Mouse (Mus musculus) ES-E14 (cell line): ENCODE measurements around the gene Ttll13. TPM values are rescaled to one million over a fixed set of nuclear protein-coding genes. Genes with fewer than 3 reads are reported as not detected.

Source experiments
- DNase-seq: peaks from one replicate; pipeline ENCODE4 v3.0.0-alpha.2; 2013; ENCODE audit warnings: low read depth, low spot score
- H3K27ac ChIP-seq: 2 replicates; pipeline ENCODE4 v1.5.1; 2012; ENCODE audit warnings: low read depth, mild to moderate bottlenecking, low read length, moderate library complexity, mixed read lengths; ENCODE audit not compliant: poor library complexity, insufficient read depth, severe bottlenecking
- H3K36me3 ChIP-seq: 2 replicates; pipeline ENCODE4 v1.6.1; 2012; ENCODE audit warnings: mild to moderate bottlenecking, low read length, moderate library complexity, mixed read lengths; ENCODE audit not compliant: control insufficient read depth, poor library complexity, insufficient read depth, severe bottlenecking
- H3K4me1 ChIP-seq, 2 experiments: fragments of 150-350 bp in 1 of 2; sonication (generic) in 1 of 2; 2 replicates each; pipeline ENCODE4 v1.6.1; 2012; ENCODE audit warnings: low read length in 2 of 2, mild to moderate bottlenecking in 1 of 2, mixed read lengths in 1 of 2; ENCODE audit not compliant: control insufficient read depth in 2 of 2, insufficient read depth in 2 of 2, poor library complexity in 1 of 2
- H3K4me3 ChIP-seq, 2 experiments: fragments of 150-350 bp in 1 of 2; sonication (generic) in 1 of 2; 2 replicates each; pipeline ENCODE4 v1.5.1; 2012; ENCODE audit warnings: low read length in 2 of 2, low read depth in 1 of 2, mild to moderate bottlenecking in 1 of 2, mixed read lengths in 1 of 2; ENCODE audit not compliant: insufficient read depth in 1 of 2, poor library complexity in 1 of 2, severe bottlenecking in 1 of 2
- H3K9ac ChIP-seq: 2 replicates; pipeline ENCODE4 v1.6.1; 2012; ENCODE audit warnings: low read depth, mild to moderate bottlenecking, low read length, mixed read lengths; ENCODE audit not compliant: poor library complexity, insufficient read depth, severe bottlenecking
- H3K9me3 ChIP-seq: fragments of 150-350 bp; sonication (generic); 2 replicates; pipeline ENCODE4 v1.6.1; 2012; ENCODE audit warnings: low read depth, mild to moderate bottlenecking, low read length; ENCODE audit not compliant: control insufficient read depth, insufficient read depth
- CHD2 ChIP-seq: IDR thresholded peaks from 2 replicates; pipeline ENCODE4 v1.6.1; 2014; ENCODE audit warnings: mild to moderate bottlenecking, low read depth, low read length, inconsistent platforms
- HCFC1 ChIP-seq: IDR thresholded peaks from 2 replicates; pipeline ENCODE4 v1.6.1; 2012; ENCODE audit warnings: low read length, inconsistent platforms, borderline replicate concordance; ENCODE audit not compliant: insufficient read depth
- MAFK ChIP-seq: IDR thresholded peaks from 2 replicates; pipeline ENCODE4 v1.6.1; 2014; ENCODE audit warnings: mild to moderate bottlenecking, low read depth, low read length, inconsistent platforms; ENCODE audit not compliant: insufficient read depth
- ZC3H11A ChIP-seq: IDR thresholded peaks from 2 replicates; pipeline ENCODE4 v1.6.1; 2012; ENCODE audit warnings: low read depth, mild to moderate bottlenecking, inconsistent platforms, low read length, borderline replicate concordance
- ZNF384 ChIP-seq: IDR thresholded peaks from 2 replicates; pipeline ENCODE4 v1.6.1; 2012; ENCODE audit warnings: low read depth, low read length, inconsistent platforms
- in situ Hi-C, 2 experiments: fragments of 600-800 bp; cut with MboI; formaldehyde crosslinking; loops; one replicate each; pipeline ENCODE4 v1.15.1; 2025; ENCODE audit warnings: low sequenced_read_pairs in 2 of 2, inconsistent platforms in 1 of 2; ENCODE audit not compliant: unreplicated experiment in 2 of 2
- total RNA-seq: library from RNA; depleted of rRNA; stranded (reverse); fragments of 300-350 nt; gene quantifications from 2 replicates; pipeline ENCODE4 v1.2.3, GENCODE M21; 2012; rRNA removed

The Ttll13 gene
- total RNA-seq = 1.4 and 2.8 TPM in 2 replicates

DNA sequence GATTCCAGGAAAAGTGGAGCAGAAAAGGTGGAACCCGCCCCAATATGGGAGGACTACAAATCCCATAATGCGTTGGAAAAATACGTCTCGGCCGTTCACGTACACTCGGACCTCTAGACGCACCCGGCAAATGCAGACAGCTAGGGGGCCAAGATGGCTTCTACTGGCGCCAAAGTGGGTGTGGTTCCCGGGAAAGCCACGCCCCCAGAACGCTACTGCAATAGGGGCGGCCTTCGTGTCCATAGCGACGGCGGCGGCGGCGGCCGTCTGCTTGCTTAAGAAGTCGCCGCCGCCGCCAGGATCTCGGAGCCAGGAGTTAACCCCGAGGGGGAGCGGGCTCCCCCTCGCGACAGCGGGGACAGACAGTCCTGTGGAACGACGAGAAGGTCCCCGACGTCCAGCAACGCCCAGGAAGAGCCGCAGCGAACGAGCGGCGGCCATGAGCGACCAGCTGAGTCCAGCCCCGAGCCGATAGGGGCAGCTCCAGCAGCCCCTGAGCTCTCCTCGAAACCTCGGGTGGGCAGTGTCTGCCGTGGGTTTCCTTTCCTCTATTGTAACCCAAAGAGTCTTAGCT, at the start of gene Ttll13:
Ttll13 (plus strand) TSS at position 229 of the 574 bp plus-strand sequence.
- Histone ChIP-seq H3K4me1 (peaks cover 4 to 12% of the 10 kb centered on the region in 2 experiments; a peak in 3 of 4 replicates), H3K36me3 (0 out of 2 replicates have a peak, but pooled peaks cover under 1% of the 10 kb centered on the region), H3K4me3 (peak within 1 kb of the TSS; percentile 69 to 91), H3K9ac (peak within 1 kb of the TSS; percentile 71), H3K9me3 (no peaks in the 10 kb centered on the region), H3K27ac (no peak within 1 kb of the TSS)
- TF ChIP-seq HCFC1 (peak; percentile 91), ZC3H11A (no peak), CHD2 (peak; percentile 35; the same call in 1 of the 2 replicates)
- peak; percentile 96 for DNase-seq
- in situ Hi-C loops = no loop called here

GRCm38 (mm10) chr7:80197371-80197770, 48.8 kb upstream of the Ttll13 start:
- Histone ChIP-seq H3K36me3 (peaks cover 14% of the 10 kb centered on the region), H3K9ac (peak overlapping the region; percentile 85; the same call in 1 of the 2 replicates), H3K9me3 (no peaks in the 10 kb centered on the region), H3K4me3 (peak overlapping the region; percentile 92 to 96), H3K4me1 (peaks cover 12 to 31% of the 10 kb centered on the region in 2 experiments), H3K27ac (peak overlapping the region; percentile 92; the same call in 1 of the 2 replicates)
- no peak for DNase-seq
- TF ChIP-seq HCFC1 (no peak), ZNF384 (no peak), CHD2 (no peak), ZC3H11A (no peak), MAFK (no peak)
- in situ Hi-C loops = no loop called here

DNA sequence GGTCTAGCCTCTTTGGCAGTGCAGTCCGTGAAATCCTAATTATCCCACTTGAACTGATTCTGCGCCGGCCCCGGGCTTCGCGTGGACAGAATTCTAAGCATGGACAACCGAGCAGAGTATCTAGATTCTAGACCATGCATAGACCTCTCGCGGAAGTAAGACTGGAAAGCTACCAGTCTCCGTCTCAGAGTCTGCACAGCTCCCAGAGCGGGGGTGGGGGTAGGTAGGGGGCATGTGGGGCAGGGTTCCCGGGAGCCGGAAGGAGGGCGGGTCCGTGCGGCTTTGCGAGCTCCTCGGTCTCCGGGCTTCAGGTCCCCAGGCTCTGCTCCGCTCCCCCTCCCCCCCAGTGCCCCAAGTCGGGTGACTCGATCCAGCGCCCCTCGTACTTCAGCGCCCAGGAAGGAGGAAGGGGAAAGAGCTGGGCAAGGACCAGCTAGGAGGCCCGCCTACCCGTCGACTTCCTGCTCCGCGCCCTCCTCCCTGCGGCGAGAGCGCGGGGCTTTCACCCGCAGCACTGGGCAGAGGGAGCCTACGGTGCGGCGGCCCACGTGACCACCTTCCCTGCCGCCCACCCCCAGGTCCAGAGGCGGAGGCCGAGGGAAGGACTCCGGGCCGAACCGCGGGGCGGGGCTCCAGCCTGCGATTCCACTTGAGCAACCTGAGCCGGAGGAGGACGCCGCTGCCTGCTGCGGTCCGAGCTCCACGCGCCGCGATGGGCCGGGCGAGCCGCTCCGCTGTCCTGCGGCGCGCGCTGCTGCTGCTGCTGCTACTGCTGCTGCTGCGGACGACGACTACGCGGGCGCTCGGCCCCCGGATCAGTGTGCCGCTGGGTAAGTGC, 48.0 kb upstream of the Ttll13 start:
- Histone ChIP-seq H3K4me3 (peak overlapping the region; percentile 92 to 96), H3K36me3 (peaks cover 22% of the 10 kb centered on the region), H3K4me1 (peaks cover 10 to 38% of the 10 kb centered on the region in 2 experiments), H3K9ac (peak overlapping the region; percentile 85), H3K27ac (peak overlapping the region; percentile 92), H3K9me3 (no peaks in the 10 kb centered on the region)
- in situ Hi-C loops = no loop called here
- TF ChIP-seq MAFK (no peak), HCFC1 (0 out of 2 replicates have a peak, but pooled peaks have one; percentile 11), CHD2 (no peak), ZNF384 (no peak)
- peak; percentile 72 for DNase-seq

GRCm38 (mm10) chr7:80198863-80199262, 47.3 kb upstream of the Ttll13 start:
- peak overlapping the region; percentile 85 for H3K9ac ChIP-seq
- in situ Hi-C loops = no loop called here
- DNase-seq = no peak
- peaks cover 10 to 40% of the 10 kb centered on the region in 2 experiments for H3K4me1 ChIP-seq
- H3K4me3 ChIP-seq = peak overlapping the region; percentile 92 to 96
- H3K36me3 ChIP-seq = peaks cover 27% of the 10 kb centered on the region
- H3K9me3 ChIP-seq = no peaks in the 10 kb centered on the region
- TF ChIP-seq HCFC1 = no peak
- TF ChIP-seq ZNF384 = no peak
- H3K27ac ChIP-seq = peak overlapping the region; percentile 92
